Mouse (Mus musculus) small intestine, adult 10 weeks (tissue): ENCODE results near the gene Krt24. TPM values are rescaled to one million over a fixed set of nuclear protein-coding genes. Genes with fewer than 3 reads are reported as not detected.

ENCODE experiments used
- polyA plus RNA-seq: library from polyadenylated mRNA; stranded (reverse); fragments of 350-450 nt; fragmentation: Illumina TruSeq; extraction: RNeasy Lipid Tissue Mini Kit (QIAGEN cat#74804); gene quantifications from one replicate; pipeline ENCODE4 v1.2.3, GENCODE M21; 2014; ENCODE audit warnings: low replicate concordance

The Krt24 gene
- polyA plus RNA-seq, result not detected

GRCm38 (mm10) chr11:99284833-99285312 lies at the start of gene Krt24:
Krt24 (minus strand) TSS chr11:99285262.

GRCm38 (mm10) chr11:99322851-99323250 lies 37.8 kb upstream of the Krt24 start, which contains the start of gene Krt25:
Krt25 (minus strand) TSS chr11:99322951.

GRCm38 (mm10) chr11:99243820-99244374 lies 41.2 kb downstream of the Krt24 start, which contains the start of gene Krt222:
Krt222 (minus strand) TSS chr11:99244085.

GRCm38 (mm10) chr11:99230261-99231048 lies 54.6 kb downstream of the Krt24 start, which contains the start of gene Smarce1:
Smarce1 (minus strand) TSS chr11:99231017.

Other genes starting within 250 kb of the Krt24 start
- gene Igfbp4, start 244.0 kb downstream of the Krt24 start, polyA plus RNA-seq, result 10.5 TPM
- 3.4 TPM for gene Tns4, start 196.0 kb downstream of the Krt24 start, polyA plus RNA-seq
- gene Ccr7, start 130.2 kb downstream of the Krt24 start, polyA plus RNA-seq, result not detected
- 127 TPM for gene Smarce1, start 54.2 kb downstream of the Krt24 start, polyA plus RNA-seq
- gene Krt222, start 41.2 kb downstream of the Krt24 start, polyA plus RNA-seq, result 3.8 TPM
- gene Krt25, start 37.7 kb upstream of the Krt24 start, polyA plus RNA-seq, result not detected
- not detected for gene Krt26, start 52.7 kb upstream of the Krt24 start, polyA plus RNA-seq
- gene Krt27, start 65.8 kb upstream of the Krt24 start, polyA plus RNA-seq, result not detected
- not detected for gene Krt28, start 89.6 kb upstream of the Krt24 start, polyA plus RNA-seq
- 11.2 TPM for gene Krt10, start 104.1 kb upstream of the Krt24 start, polyA plus RNA-seq
- gene Krt12, start 137.0 kb upstream of the Krt24 start, polyA plus RNA-seq, result 1.2 TPM
- gene Krt20, start 152.9 kb upstream of the Krt24 start, polyA plus RNA-seq, result 924 TPM
- gene Krt23, start 207.9 kb upstream of the Krt24 start, polyA plus RNA-seq, result 3.3 TPM
- gene Krt39, start 236.1 kb upstream of the Krt24 start, polyA plus RNA-seq, result not detected